Mouse (Mus musculus): ENCODE measurements around the gene Matk. TPM values are rescaled to one million over a fixed set of nuclear protein-coding genes. Genes with fewer than 3 reads are reported as not detected.

Gene Matk
- polyA plus RNA-seq, 1 experiment from 2014 or later: 0.66 TPM

DNA sequence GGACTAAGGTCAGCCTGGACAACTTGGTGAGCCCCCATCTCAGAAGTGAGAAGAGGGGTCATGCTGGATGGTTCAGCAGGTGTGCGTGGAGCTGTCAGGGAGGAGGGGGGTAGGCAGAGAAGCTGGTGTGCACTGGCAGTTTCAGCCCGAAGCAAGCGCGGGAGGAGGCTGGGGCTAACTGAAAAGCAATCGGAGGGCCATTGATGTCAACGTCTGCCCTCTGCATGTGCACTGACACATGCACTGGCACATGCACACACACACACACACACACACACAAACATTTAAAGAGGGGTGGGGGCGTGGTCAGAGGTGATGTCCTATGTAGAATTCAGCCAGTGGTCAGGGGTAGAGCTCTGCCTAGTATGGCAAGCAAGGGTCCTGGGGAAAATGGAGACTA, 21.3 kb upstream of the Matk start:
- Histone ChIP-seq H3K36me3 (ENCODE audit: control insufficient read depth, insufficient read depth) (no peaks in the 10 kb centered on the region), H3K4me2 (replicated peaks; ENCODE audit: low read depth) (no peak overlapping the region; the same call in 1 of the 2 replicates), H3K27me3 (replicated peaks; ENCODE audit: control insufficient read depth, insufficient read depth, low read length) (peaks cover 16% of the 10 kb centered on the region; the same call in 1 of the 2 replicates), H3K4me3 (ENCODE audit: low read depth, low read length) (no peak overlapping the region), H3K4me1 (replicated peaks; ENCODE audit: control insufficient read depth, insufficient read depth, low read length) (peaks cover 6% of the 10 kb centered on the region; the same call in 1 of the 2 replicates), H3K27ac (ENCODE audit: low read depth, low read length) (0 out of 2 replicates have a peak overlapping the region, but pooled peaks have one; percentile 95), H3K9ac (ENCODE audit: low read depth, low read length) (no peak overlapping the region), H3K9me3 (ENCODE audit: control insufficient read depth) (no peaks in the 10 kb centered on the region)
- ATAC-seq: no peak
- no peak for TF ChIP-seq CTCF (IDR thresholded peaks at IDR 0.05; ENCODE audit: low read depth)
- WGBS: 62% methylated on average over 7 of the region's 7 CpGs

DNA sequence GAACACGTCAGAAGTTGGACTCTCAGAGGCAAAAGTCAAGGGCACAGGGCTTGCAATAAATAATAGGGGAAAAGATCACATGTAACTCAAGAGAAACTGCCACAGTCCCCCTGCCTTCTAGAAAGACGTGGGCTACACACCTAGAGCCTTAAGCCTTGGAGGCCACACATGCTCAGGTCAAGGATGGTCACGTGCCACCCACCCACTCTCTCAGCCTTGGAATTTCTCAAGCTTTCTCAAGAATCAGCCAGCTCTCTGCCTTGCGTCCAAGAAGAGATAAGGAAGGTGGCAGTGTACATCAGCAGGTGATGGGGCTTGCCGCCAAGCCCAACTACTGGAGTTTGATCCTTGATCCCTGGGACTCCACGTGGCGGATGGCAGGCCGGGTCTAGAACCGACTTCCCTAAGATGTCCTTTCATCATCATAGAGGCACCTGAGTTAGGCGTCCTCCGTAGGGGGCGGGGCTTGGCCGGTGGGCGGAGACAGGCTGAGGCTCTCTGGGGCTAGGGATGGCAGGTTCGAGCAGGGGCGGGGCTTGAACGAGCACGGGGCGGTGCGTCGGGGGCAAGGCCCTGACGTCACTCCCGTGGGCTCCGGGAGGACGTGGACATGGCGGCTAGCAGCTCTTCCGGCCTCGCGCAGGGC, 20.0 kb upstream of the Matk start, which contains the start of gene Zfr2:
TSS of gene Zfr2 (plus strand) at position 576 of the 646 bp plus-strand sequence.
- TF ChIP-seq CTCF (IDR thresholded peaks at IDR 0.05; ENCODE audit: low read depth): no peak
- Histone ChIP-seq H3K9ac (ENCODE audit: low read depth, low read length) (peak within 1 kb of the TSS; percentile 78), H3K27ac (ENCODE audit: low read depth, low read length) (peak within 1 kb of the TSS; percentile 95), H3K4me1 (replicated peaks; ENCODE audit: control insufficient read depth, insufficient read depth, low read length) (peaks cover 6% of the 10 kb centered on the region; the same call in 1 of the 2 replicates), H3K4me2 (replicated peaks; ENCODE audit: low read depth) (peak within 1 kb of the TSS; percentile 72), H3K4me3 (ENCODE audit: low read depth, low read length) (peak within 1 kb of the TSS; percentile 72), H3K27me3 (replicated peaks; ENCODE audit: control insufficient read depth, insufficient read depth, low read length) (peaks cover 16% of the 10 kb centered on the region; the same call in 1 of the 2 replicates), H3K36me3 (ENCODE audit: control insufficient read depth, insufficient read depth) (no peaks in the 10 kb centered on the region), H3K9me3 (ENCODE audit: control insufficient read depth) (no peaks in the 10 kb centered on the region)
- peak; percentile 89 for ATAC-seq
- 3% methylated on average over 29 of the region's 29 CpGs for WGBS

- no peaks in the 10 kb centered on the region for H3K36me3 ChIP-seq (ENCODE audit: control insufficient read depth, insufficient read depth)
- peak overlapping the region; percentile 78 for H3K9ac ChIP-seq (ENCODE audit: low read depth, low read length)
- peaks cover 14% of the 10 kb centered on the region; the same call in 1 of the 2 replicates for H3K27me3 ChIP-seq (replicated peaks; ENCODE audit: control insufficient read depth, insufficient read depth, low read length)
- peak overlapping the region; percentile 72 for H3K4me2 ChIP-seq (replicated peaks; ENCODE audit: low read depth)
- under 1% methylated on average over 28 of the region's 28 CpGs for WGBS
- peaks cover 6% of the 10 kb centered on the region; the same call in 1 of the 2 replicates for H3K4me1 ChIP-seq (replicated peaks; ENCODE audit: control insufficient read depth, insufficient read depth, low read length)
- peak overlapping the region; percentile 72 for H3K4me3 ChIP-seq (ENCODE audit: low read depth, low read length)
- TF ChIP-seq CTCF (IDR thresholded peaks at IDR 0.05; ENCODE audit: low read depth): no peak
- ATAC-seq: peak; percentile 40; the same call in 1 of the 2 replicates
- no peaks in the 10 kb centered on the region for H3K9me3 ChIP-seq (ENCODE audit: control insufficient read depth)
- peak overlapping the region; percentile 95 for H3K27ac ChIP-seq (ENCODE audit: low read depth, low read length)
These were observed 19.5 kb upstream of the Matk start for GRCm38 (mm10) chr10:81233226-81233585.

DNA sequence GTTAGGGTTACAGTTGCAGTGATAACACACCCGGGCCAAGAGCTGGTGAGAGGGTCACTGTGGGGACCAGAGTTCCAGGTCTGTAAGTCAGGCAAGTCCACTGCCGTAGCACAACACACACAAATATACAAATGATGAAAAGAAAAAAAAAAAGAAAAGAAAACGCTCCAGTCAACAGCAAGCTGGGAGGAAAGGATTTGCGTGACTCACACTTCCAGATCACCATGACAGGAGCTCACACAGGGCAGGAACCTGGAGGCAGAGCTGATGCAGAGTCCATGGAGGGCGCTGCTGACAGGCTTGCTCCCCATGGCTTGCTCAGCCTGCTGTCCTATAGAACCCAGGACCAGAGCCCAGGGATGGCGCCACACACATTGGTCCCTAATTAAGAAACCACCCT, 18.5 kb upstream of the Matk start:
- Histone ChIP-seq H3K9me3 (ENCODE audit: control insufficient read depth) (no peaks in the 10 kb centered on the region), H3K36me3 (ENCODE audit: control insufficient read depth, insufficient read depth) (no peaks in the 10 kb centered on the region), H3K4me1 (replicated peaks; ENCODE audit: control insufficient read depth, insufficient read depth, low read length) (peaks cover 6% of the 10 kb centered on the region; the same call in 1 of the 2 replicates), H3K4me3 (ENCODE audit: low read depth, low read length) (peak overlapping the region; percentile 72; the same call in 1 of the 2 replicates), H3K27me3 (replicated peaks; ENCODE audit: control insufficient read depth, insufficient read depth, low read length) (peaks cover 14% of the 10 kb centered on the region; the same call in 1 of the 2 replicates), H3K9ac (ENCODE audit: low read depth, low read length) (0 out of 2 replicates have a peak overlapping the region, but pooled peaks have one; percentile 78), H3K4me2 (replicated peaks; ENCODE audit: low read depth) (peak overlapping the region; percentile 72), H3K27ac (ENCODE audit: low read depth, low read length) (peak overlapping the region; percentile 95)
- 70% methylated on average over 6 of the region's 6 CpGs for WGBS
- ATAC-seq: no peak
- peak; percentile 12; the same call in 1 of the 2 replicates for TF ChIP-seq CTCF (IDR thresholded peaks at IDR 0.05; ENCODE audit: low read depth)

DNA sequence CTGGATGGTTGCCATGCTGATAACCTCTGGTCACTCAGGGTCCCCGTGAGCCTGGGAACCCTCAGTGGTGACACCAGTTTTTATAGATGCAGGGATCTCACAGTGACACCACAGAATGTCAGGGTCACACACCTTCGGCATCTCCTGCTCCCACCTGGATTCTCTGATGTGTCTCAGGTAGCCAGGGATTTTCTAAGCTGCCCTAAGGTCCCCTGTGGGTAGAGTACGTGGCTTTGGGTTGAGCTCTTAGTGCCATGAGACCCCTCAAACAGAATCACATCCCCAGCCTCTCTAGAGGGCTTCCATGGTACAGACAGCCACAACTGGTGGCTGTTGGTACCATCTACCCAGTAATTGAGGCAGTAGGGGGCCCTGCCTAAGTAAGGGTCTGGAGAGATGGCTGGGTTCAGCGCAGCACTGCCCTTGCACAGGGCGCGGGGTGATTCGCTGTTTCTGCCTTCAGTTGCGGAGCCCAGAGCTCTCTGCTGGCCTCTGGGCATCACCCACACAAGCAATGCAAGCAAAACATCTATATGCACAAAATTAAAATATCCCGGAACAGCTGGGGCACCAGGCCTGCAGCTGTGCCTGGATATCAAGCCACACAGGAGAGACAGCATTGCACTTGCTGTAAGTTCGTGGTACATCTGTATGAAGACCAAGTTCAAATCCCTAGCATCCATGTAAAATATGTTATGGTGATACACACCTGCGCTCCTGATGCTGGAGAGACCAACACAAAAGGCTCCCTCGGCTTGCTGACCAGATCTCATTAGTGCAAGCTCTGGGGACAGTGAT, 16.1 kb upstream of the Matk start:
- no peaks in the 10 kb centered on the region for H3K36me3 ChIP-seq (ENCODE audit: control insufficient read depth, insufficient read depth)
- H3K4me3 ChIP-seq (ENCODE audit: low read depth, low read length): no peak overlapping the region
- peaks cover 15% of the 10 kb centered on the region; the same call in 1 of the 2 replicates for H3K27me3 ChIP-seq (replicated peaks; ENCODE audit: control insufficient read depth, insufficient read depth, low read length)
- H3K9me3 ChIP-seq (ENCODE audit: control insufficient read depth): no peaks in the 10 kb centered on the region
- H3K4me2 ChIP-seq (replicated peaks; ENCODE audit: low read depth): no peak overlapping the region
- ATAC-seq: no peak
- WGBS: 88% methylated on average over 12 of the region's 12 CpGs
- H3K27ac ChIP-seq (ENCODE audit: low read depth, low read length): no peak overlapping the region
- H3K9ac ChIP-seq (ENCODE audit: low read depth, low read length): no peak overlapping the region
- peaks cover 6% of the 10 kb centered on the region; the same call in 1 of the 2 replicates for H3K4me1 ChIP-seq (replicated peaks; ENCODE audit: control insufficient read depth, insufficient read depth, low read length)
- no peak for TF ChIP-seq CTCF (IDR thresholded peaks at IDR 0.05; ENCODE audit: low read depth)

DNA sequence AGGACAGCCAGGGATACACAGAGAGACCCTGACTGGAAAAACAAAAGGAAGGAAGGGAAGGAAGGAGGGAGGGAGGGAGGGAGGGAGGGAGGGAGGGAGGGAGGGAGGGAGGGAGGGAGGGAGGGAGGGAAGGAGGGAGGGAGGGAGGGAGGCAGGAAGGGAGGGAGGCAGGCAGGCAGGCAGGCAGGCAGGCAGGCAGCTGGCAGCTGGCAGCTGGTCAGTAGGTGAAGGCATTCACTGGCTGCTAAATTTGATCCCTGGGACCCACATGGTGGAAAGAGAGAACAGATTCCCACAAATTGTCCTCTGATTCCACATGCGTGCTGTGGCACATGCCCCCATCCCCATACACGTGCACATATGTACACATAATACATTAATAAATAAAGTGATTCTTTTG, 14.1 kb upstream of the Matk start:
- 80% methylated on average over 2 of the region's 2 CpGs for WGBS
- ATAC-seq: no peak
- Histone ChIP-seq H3K27me3 (replicated peaks; ENCODE audit: control insufficient read depth, insufficient read depth, low read length) (peaks cover 15% of the 10 kb centered on the region; the same call in 1 of the 2 replicates), H3K27ac (ENCODE audit: low read depth, low read length) (no peak overlapping the region), H3K4me2 (replicated peaks; ENCODE audit: low read depth) (no peak overlapping the region), H3K9ac (ENCODE audit: low read depth, low read length) (no peak overlapping the region), H3K4me3 (ENCODE audit: low read depth, low read length) (no peak overlapping the region), H3K4me1 (replicated peaks; ENCODE audit: control insufficient read depth, insufficient read depth, low read length) (no peaks in the 10 kb centered on the region), H3K36me3 (ENCODE audit: control insufficient read depth, insufficient read depth) (no peaks in the 10 kb centered on the region), H3K9me3 (ENCODE audit: control insufficient read depth) (no peaks in the 10 kb centered on the region)
- no peak for TF ChIP-seq CTCF (IDR thresholded peaks at IDR 0.05; ENCODE audit: low read depth)

All from intestine, postnatal 0 days (tissue).